Comparison of ENCODE assay signal across 16 mouse cellular contexts in genomic region chr5:67101395-67101760, GRCm38 (mm10). TPM values are rescaled to one million over a fixed set of nuclear protein-coding genes. Genes with fewer than 3 reads are reported as not detected.
DNase-seq lines count a peak whose midpoint lies in the region; ATAC-seq and TF ChIP-seq lines count a peak whose summit lies in the region.
"Had no signal": no experiment of that assay in that cellular context is flagged by ENCODE, and none has a peak within 500 bp of the region (broad histone marks: within the 10 kb centered on the region; RNA-seq: fewer than 3 reads in every experiment).

No protein-coding gene starts in this region.

- TF ChIP-seq CTCF in intestine, postnatal 0 days (IDR thresholded peaks at IDR 0.05; ENCODE audit: low read depth), result no peak

- no peak for DNase-seq in intestine, embryonic 14.5 days (ENCODE audit: low spot score)
- DNase-seq in retina, embryonic 14.5 days (ENCODE audit: low spot score), result peak; percentile 10
- no peak for DNase-seq in retina, postnatal 1 day
- no peak for DNase-seq in Muller cell, postnatal 12 days (ENCODE audit: inconsistent ontology term)
- no peak for DNase-seq in thymus, postnatal 36 days
- DNase-seq: adrenal gland, adult 8-10 months; cerebellum, adult 18-20 months; kidney, adult 2 months; liver, postnatal 0 days had no signal

- peak overlapping the region; percentile 39; the same call in 1 of the 2 replicates for H3K27ac ChIP-seq in intestine, embryonic 14.5 days (ENCODE audit: low read depth)
- H3K27ac ChIP-seq in intestine, postnatal 0 days (ENCODE audit: low read depth, low read length), result no peak overlapping the region
- peak overlapping the region; percentile 53; the same call in 1 of the 2 replicates for H3K27ac ChIP-seq in hindbrain, embryonic 15.5 days (replicated peaks)
- H3K27ac ChIP-seq: limb, embryonic 15.5 days; midbrain, embryonic 15.5 days had no signal

- peaks cover 93% of the 10 kb centered on the region for H3K27me3 ChIP-seq in intestine, embryonic 14.5 days (replicated peaks; ENCODE audit: control insufficient read depth, insufficient read depth, low read length)
- H3K27me3 ChIP-seq in intestine, postnatal 0 days (replicated peaks; ENCODE audit: control insufficient read depth, insufficient read depth, low read length), result peaks cover 82% of the 10 kb centered on the region
- H3K27me3 ChIP-seq in hindbrain, embryonic 15.5 days, result peaks cover 84% of the 10 kb centered on the region

- under 1% methylated on average over 9 of the region's 9 CpGs for WGBS in intestine, embryonic 14.5 days
- 6% methylated on average over 9 of the region's 9 CpGs for WGBS in intestine, postnatal 0 days
- 2% methylated on average over 9 of the region's 9 CpGs for WGBS in hindbrain, embryonic 15.5 days

- no peaks in the 10 kb centered on the region for H3K36me3 ChIP-seq in intestine, embryonic 14.5 days (ENCODE audit: control insufficient read depth, insufficient read depth, low read length)
- H3K36me3 ChIP-seq in intestine, postnatal 0 days (ENCODE audit: control insufficient read depth, insufficient read depth), result no peaks in the 10 kb centered on the region
- H3K36me3 ChIP-seq in hindbrain, embryonic 15.5 days, result no peaks in the 10 kb centered on the region
- H3K36me3 ChIP-seq: limb, embryonic 15.5 days; midbrain, embryonic 15.5 days had no signal

- H3K9ac ChIP-seq in intestine, embryonic 14.5 days (ENCODE audit: low read length), result no peak overlapping the region
- no peak overlapping the region for H3K9ac ChIP-seq in intestine, postnatal 0 days (ENCODE audit: low read depth, low read length)
- no peak overlapping the region for H3K9ac ChIP-seq in hindbrain, embryonic 15.5 days
- H3K9ac ChIP-seq: limb, embryonic 15.5 days; liver, postnatal 0 days; midbrain, embryonic 15.5 days had no signal

- no peaks in the 10 kb centered on the region for H3K4me1 ChIP-seq in intestine, embryonic 14.5 days (replicated peaks; ENCODE audit: control insufficient read depth, insufficient read depth, low read length)
- H3K4me1 ChIP-seq in intestine, postnatal 0 days (replicated peaks; ENCODE audit: control insufficient read depth, insufficient read depth, low read length), result no peaks in the 10 kb centered on the region
- H3K4me1 ChIP-seq in hindbrain, embryonic 15.5 days (replicated peaks), result peaks cover 1% of the 10 kb centered on the region; the same call in 1 of the 2 replicates

- H3K4me3 ChIP-seq in intestine, embryonic 14.5 days (ENCODE audit: low read depth, low read length), result no peak overlapping the region
- H3K4me3 ChIP-seq in intestine, postnatal 0 days (ENCODE audit: low read depth, low read length), result no peak overlapping the region
- no peak overlapping the region for H3K4me3 ChIP-seq in hindbrain, embryonic 15.5 days
- H3K4me3 ChIP-seq: limb, embryonic 15.5 days; midbrain, embryonic 15.5 days had no signal

- H3K9me3 ChIP-seq in intestine, embryonic 14.5 days (ENCODE audit: control insufficient read depth, low read length), result no peaks in the 10 kb centered on the region
- no peaks in the 10 kb centered on the region for H3K9me3 ChIP-seq in intestine, postnatal 0 days (ENCODE audit: control insufficient read depth)
- no peaks in the 10 kb centered on the region for H3K9me3 ChIP-seq in hindbrain, embryonic 15.5 days
- H3K9me3 ChIP-seq: limb, embryonic 15.5 days; midbrain, embryonic 15.5 days had no signal

- ATAC-seq in intestine, embryonic 14.5 days (replicated peaks; ENCODE audit: low FRiP score, low TSS enrichment, low read depth), result no peak
- no peak for ATAC-seq in intestine, postnatal 0 days
- ATAC-seq in hindbrain, embryonic 15.5 days (ENCODE audit: low FRiP score, low read depth), result no peak
- ATAC-seq: liver, postnatal 0 days had no signal

- no peak overlapping the region for H3K4me2 ChIP-seq in intestine, embryonic 14.5 days (ENCODE audit: low read length)
- H3K4me2 ChIP-seq in intestine, postnatal 0 days (replicated peaks; ENCODE audit: low read depth), result no peak overlapping the region
- no peak overlapping the region for H3K4me2 ChIP-seq in hindbrain, embryonic 15.5 days
- H3K4me2 ChIP-seq: heart, embryonic 11.5 days; limb, embryonic 15.5 days; midbrain, embryonic 15.5 days had no signal

RNA-seq across cellular contexts. Expression of gene Phox2b, which starts 2.3 kb away (rescaled TPM):
- 41.6 and 45.5 TPM in 2 replicates for polyA plus RNA-seq in intestine, embryonic 14.5 days (2014; fragmentation: Nextera tagmentation; extraction: Ambion mirVana)
- 10.8 and 12.0 TPM in 2 replicates for polyA plus RNA-seq in intestine, postnatal 0 days (2015; fragmentation: Nextera tagmentation; extraction: Ambion mirVana)
- polyA plus RNA-seq in hindbrain, embryonic 15.5 days (2015; fragmentation: Nextera tagmentation; extraction: Ambion mirVana), result 20.8 and 22.4 TPM in 2 replicates
- polyA plus RNA-seq: liver, postnatal 0 days; spleen, adult 2 months; testis, adult 2 months had no signal
